Mouse (Mus musculus) cortical plate, adult 2 months (tissue): ENCODE measurements around the gene Mgll. TPM values are rescaled to one million over a fixed set of nuclear protein-coding genes. Genes with fewer than 3 reads are reported as not detected.

ENCODE experiments used
- H3K27ac ChIP-seq: fragments of 200-500 bp; 2 replicates; pipeline ENCODE4 v1.5.1; 2012; ENCODE audit warnings: low read length, control low read depth, inconsistent platforms; ENCODE audit not compliant: insufficient read depth
- H3K4me1 ChIP-seq: fragments of 200-500 bp; 2 replicates; pipeline ENCODE4 v1.6.1; 2011; ENCODE audit warnings: low read length; ENCODE audit not compliant: control insufficient read depth, insufficient read depth
- H3K4me3 ChIP-seq: fragments of 200-500 bp; 2 replicates; pipeline ENCODE4 v1.5.1; 2011; ENCODE audit warnings: mild to moderate bottlenecking, low read length, control low read depth; ENCODE audit not compliant: insufficient read depth
- CTCF ChIP-seq: fragments of 200-500 bp; IDR thresholded peaks from 2 replicates; pipeline ENCODE4 v1.5.1; 2011; ENCODE audit warnings: mild to moderate bottlenecking, control low read depth, low read length; ENCODE audit not compliant: insufficient read depth; ENCODE audit errors: extremely low read depth
- POLR2A ChIP-seq: fragments of 200-500 bp; IDR thresholded peaks from 2 replicates; pipeline ENCODE4 v1.6.1; 2011; ENCODE audit warnings: mild to moderate bottlenecking, low read length, control low read depth; ENCODE audit not compliant: insufficient read depth; ENCODE audit errors: extremely low read depth
- polyA plus RNA-seq: library from polyadenylated mRNA; depleted of rRNA; stranded (reverse); fragments of >200 nt; gene quantifications from 2 replicates; pipeline ENCODE4 v1.2.3, GENCODE M21; 2012

Gene Mgll
- polyA plus RNA-seq, 1 experiment = 220 TPM

- H3K4me3 ChIP-seq = peak overlapping the region; percentile 91; the same call in 1 of the 2 replicates
- H3K4me1 ChIP-seq = no peaks in the 10 kb centered on the region
- TF ChIP-seq POLR2A (no peak), CTCF (no peak)
- H3K27ac ChIP-seq = no peak overlapping the region
These were observed 116.0 kb downstream of the Mgll start for GRCm38 (mm10) chr6:88840211-88840610.

GRCm38 (mm10) chr6:88840791-88841513, 116.7 kb downstream of the Mgll start:
- no peak for TF ChIP-seq CTCF
- no peak for TF ChIP-seq POLR2A
- Histone ChIP-seq H3K27ac (peak overlapping the region; percentile 74; the same call in 1 of the 2 replicates), H3K4me3 (peak overlapping the region; percentile 91), H3K4me1 (no peaks in the 10 kb centered on the region)

- Histone ChIP-seq H3K4me1 (no peaks in the 10 kb centered on the region), H3K4me3 (peak overlapping the region; percentile 91), H3K27ac (peak overlapping the region; percentile 74)
- TF ChIP-seq CTCF (no peak), POLR2A (no peak)
These were observed 117.2 kb downstream of the Mgll start for GRCm38 (mm10) chr6:88841514-88841780.

GRCm38 (mm10) chr6:88841781-88842689, 117.8 kb downstream of the Mgll start, which contains the start of gene Abtb1:
Abtb1 (minus strand) TSS chr6:88841984.
- H3K4me3 ChIP-seq = peak within 1 kb of the TSS; percentile 91
- TF ChIP-seq POLR2A = peak; percentile 48
- peak; percentile 19; the same call in 1 of the 2 replicates for TF ChIP-seq CTCF
- H3K4me1 ChIP-seq = no peaks in the 10 kb centered on the region

GRCm38 (mm10) chr6:88842731-88843151, 118.5 kb downstream of the Mgll start:
- H3K4me3 ChIP-seq = peak overlapping the region; percentile 91
- peak overlapping the region; percentile 46; the same call in 1 of the 2 replicates for H3K27ac ChIP-seq
- TF ChIP-seq CTCF (no peak), POLR2A (0 out of 2 replicates have a peak, but pooled peaks have one; percentile 15)
- no peaks in the 10 kb centered on the region for H3K4me1 ChIP-seq

More at GRCm38 (mm10) chr6:88841781-88842689, 117.8 kb downstream of the Mgll start, which contains the start of gene Abtb1:
- H3K27ac ChIP-seq = peak within 1 kb of the TSS; percentile 74

- TF ChIP-seq CTCF (no peak), POLR2A (no peak)
- Histone ChIP-seq H3K4me1 (no peaks in the 10 kb centered on the region), H3K4me3 (peak overlapping the region; percentile 91), H3K27ac (0 out of 2 replicates have a peak overlapping the region, but pooled peaks have one; percentile 46)
These were observed 119.0 kb downstream of the Mgll start for GRCm38 (mm10) chr6:88843241-88843640.

GRCm38 (mm10) chr6:88843781-88844725, 119.8 kb downstream of the Mgll start:
- TF ChIP-seq POLR2A = no peak
- Histone ChIP-seq H3K4me3 (no peak overlapping the region), H3K4me1 (no peaks in the 10 kb centered on the region), H3K27ac (no peak overlapping the region)

- no peak overlapping the region for H3K27ac ChIP-seq
- no peak overlapping the region for H3K4me3 ChIP-seq
- H3K4me1 ChIP-seq = no peaks in the 10 kb centered on the region
- TF ChIP-seq CTCF = no peak
- TF ChIP-seq POLR2A = no peak
These were observed 120.8 kb downstream of the Mgll start for GRCm38 (mm10) chr6:88844901-88845565.
